Mouse (Mus musculus) heart, postnatal 25 days (tissue): Measurements from ENCODE around the gene Vmn1r214. TPM values are rescaled to one million over a fixed set of nuclear protein-coding genes. Genes with fewer than 3 reads are reported as not detected.

Source experiments
- DNase-seq: peaks from one replicate; pipeline ENCODE4 v3.0.0; 2022; ENCODE audit warnings: low spot score
- intact Hi-C: fragments of 180-260 bp; cut with DNase I; formaldehyde crosslinking; loops from one replicate; pipeline ENCODE4 v1.15.1; 2025
- total RNA-seq, 2 experiments: library from RNA; stranded (reverse); gene quantifications; 2 replicates each; pipeline ENCODE4 v1.2.3; 2021

Gene Vmn1r214
- not detected for total RNA-seq

DNA sequence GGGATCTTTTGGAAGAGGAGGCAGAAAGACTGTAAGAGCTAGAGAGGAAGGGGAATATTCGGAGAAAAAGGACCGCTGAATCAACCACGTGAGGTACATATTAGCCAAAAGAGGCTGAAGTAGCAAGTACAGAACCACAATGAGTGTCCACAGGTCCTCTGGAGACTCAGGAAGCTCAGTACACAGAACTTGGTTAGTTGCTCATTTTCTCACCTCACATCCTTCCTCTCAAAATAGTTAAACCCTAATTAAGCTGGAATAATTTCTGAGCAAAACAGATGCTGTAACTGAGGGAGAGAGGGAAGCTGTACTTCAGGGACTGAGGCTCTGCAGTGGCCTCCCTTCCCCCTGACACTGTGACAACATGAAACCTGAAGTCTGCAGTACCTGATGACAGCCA, at the start of gene Vmn1r214:
Vmn1r214 (plus strand) TSS at position 301 of the 400 bp plus-strand sequence.
- DNase-seq: no peak
- intact Hi-C loops: no loop called here

DNA sequence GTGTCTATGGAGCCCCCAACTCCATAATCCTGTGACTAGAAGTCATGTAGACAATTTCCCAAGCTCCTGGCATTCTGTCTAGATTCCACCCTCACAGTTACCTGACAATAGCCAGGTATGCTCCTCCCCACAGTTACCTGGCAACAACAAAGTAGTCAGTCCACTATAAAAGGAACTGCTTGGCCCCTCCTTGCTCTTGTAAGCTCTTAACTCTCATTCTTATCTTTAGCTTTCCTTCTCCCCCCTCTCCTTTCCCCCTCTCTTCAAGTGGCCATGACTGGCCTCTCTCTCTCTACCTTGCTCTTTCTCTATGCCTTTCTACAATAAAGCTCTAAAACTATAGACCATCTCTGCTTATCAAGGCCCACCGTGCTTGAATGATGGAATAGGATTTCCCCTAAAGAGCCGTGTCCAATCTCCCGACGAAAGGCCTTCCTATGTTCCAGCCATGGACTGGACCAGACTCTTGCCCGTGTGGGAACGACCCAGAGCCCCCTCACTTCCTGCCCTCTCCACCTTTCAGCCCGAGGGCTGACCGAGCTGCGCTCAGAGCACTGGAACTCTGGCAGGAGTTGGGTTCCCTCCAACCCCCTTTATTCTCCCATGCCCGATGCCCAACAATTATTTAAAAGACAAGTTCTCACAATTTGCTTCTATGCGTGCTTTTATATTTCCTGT, 39.9 kb upstream of the Vmn1r214 start:
- intact Hi-C loops: no loop called here

GRCm38 (mm10) chr13:22992178-22992700, 38.0 kb upstream of the Vmn1r214 start:
- no peak for DNase-seq
- intact Hi-C loops: no loop called here

More for the DNA sequence above, 39.9 kb upstream of the Vmn1r214 start:
- no peak for DNase-seq

- intact Hi-C loops: no loop called here
These were observed 37.5 kb upstream of the Vmn1r214 start for GRCm38 (mm10) chr13:22992721-22993120.

DNA sequence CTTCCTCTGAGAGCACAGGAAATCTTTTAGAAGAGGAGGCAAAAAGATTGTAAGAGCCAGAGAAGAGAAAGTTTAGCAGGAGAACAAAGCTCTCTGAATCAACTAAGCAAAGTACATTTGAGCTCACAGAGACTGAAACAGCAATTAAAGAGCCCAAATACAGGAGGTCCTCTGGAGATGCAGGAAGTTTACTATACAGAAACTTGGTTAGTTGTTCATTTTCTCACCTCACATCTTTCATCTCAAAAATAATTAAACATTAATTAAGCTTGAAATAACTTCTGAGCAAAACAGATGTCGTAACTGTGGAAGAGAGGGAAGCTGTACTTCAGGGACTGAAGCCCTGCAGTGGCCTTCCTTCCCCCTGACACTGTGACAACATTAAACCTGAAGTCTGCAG, 22.9 kb upstream of the Vmn1r214 start, which contains the start of gene Vmn1r213:
Vmn1r213 (plus strand) TSS at position 301 of the 400 bp plus-strand sequence.
- no peak for DNase-seq
- intact Hi-C loops: no loop called here

More at GRCm38 (mm10) chr13:22992721-22993120, 37.5 kb upstream of the Vmn1r214 start:
- DNase-seq: no peak

DNA sequence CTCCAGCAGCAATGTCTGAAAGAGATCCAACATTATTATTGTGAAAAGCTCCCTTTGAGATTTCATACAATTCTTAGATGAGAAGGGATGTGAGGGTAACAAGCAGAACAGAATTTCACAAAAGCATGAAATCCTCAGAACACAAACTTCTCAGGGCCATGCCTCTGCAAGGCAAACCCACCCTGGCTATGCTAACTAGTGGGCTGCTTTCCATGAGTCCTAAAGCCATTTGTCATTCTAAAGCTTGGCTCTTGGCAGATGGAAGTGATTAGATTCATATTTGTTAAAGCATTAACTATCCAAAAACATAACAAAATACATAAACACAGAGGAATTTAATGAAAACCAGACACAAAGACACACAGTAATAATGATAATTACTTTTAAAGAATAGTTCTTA, 12.1 kb upstream of the Vmn1r214 start:
- DNase-seq: no peak
- intact Hi-C loops: no loop called here

- DNase-seq: no peak
- intact Hi-C loops: no loop called here
These were observed 5.4 kb upstream of the Vmn1r214 start for GRCm38 (mm10) chr13:23024812-23025211.

- intact Hi-C loops: no loop called here
- no peak for DNase-seq
These were observed 27.6 kb downstream of the Vmn1r214 start for GRCm38 (mm10) chr13:23057778-23058177.

DNA sequence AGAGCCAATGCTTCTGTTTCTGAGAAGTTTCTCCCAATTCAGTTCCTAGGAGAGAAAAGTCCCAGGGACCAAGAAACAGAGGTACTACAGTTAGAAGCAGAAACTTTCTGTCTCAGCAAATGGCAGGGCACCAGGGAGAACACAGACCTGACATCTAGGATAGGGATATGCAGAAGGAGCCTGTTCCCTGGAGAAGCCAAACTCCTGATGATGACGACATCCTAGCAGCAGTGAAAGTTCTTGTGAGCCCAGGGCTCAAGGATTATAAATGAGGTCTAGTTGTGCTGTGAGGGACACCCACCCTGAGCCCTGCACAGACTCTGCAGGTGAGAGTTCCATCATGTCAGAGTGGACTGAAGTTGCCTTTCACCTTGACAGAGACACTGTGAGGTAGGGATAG, 37.5 kb downstream of the Vmn1r214 start, which contains the start of gene Vmn1r215:
Vmn1r215 (plus strand) TSS at position 301 of the 400 bp plus-strand sequence.
- DNase-seq: no peak
- intact Hi-C loops: no loop called here

- DNase-seq: no peak
- intact Hi-C loops: no loop called here
These were observed 39.1 kb downstream of the Vmn1r214 start for GRCm38 (mm10) chr13:23069312-23069711.

Other genes with a start within 250 kb of the Vmn1r214 start
- not detected for gene Vmn1r209, start 220.7 kb upstream of the Vmn1r214 start, total RNA-seq
- gene Vmn1r210, start 199.1 kb upstream of the Vmn1r214 start, total RNA-seq: not detected
- gene Vmn1r211, start 172.9 kb upstream of the Vmn1r214 start, total RNA-seq: not detected
- not detected for gene Vmn1r212, start 146.2 kb upstream of the Vmn1r214 start, total RNA-seq
- not detected for gene Vmn1r213, start 22.8 kb upstream of the Vmn1r214 start, total RNA-seq
- not detected for gene Vmn1r215, start 37.6 kb downstream of the Vmn1r214 start, total RNA-seq
- gene Vmn1r217, start 87.8 kb downstream of the Vmn1r214 start, total RNA-seq: not detected
- gene Vmn1r218, start 102.7 kb downstream of the Vmn1r214 start, total RNA-seq: not detected
- not detected for gene Vmn1r219, start 128.9 kb downstream of the Vmn1r214 start, total RNA-seq
- gene Vmn1r220, start 157.6 kb downstream of the Vmn1r214 start, total RNA-seq: not detected
- gene Vmn1r221, start 183.7 kb downstream of the Vmn1r214 start, total RNA-seq: not detected
- gene Vmn1r222, start 205.5 kb downstream of the Vmn1r214 start, total RNA-seq: not detected
- gene Vmn1r223, start 216.7 kb downstream of the Vmn1r214 start, total RNA-seq: not detected